Mouse (Mus musculus): ENCODE results near the gene Med12l. TPM values are rescaled to one million over a fixed set of nuclear protein-coding genes. Genes with fewer than 3 reads are reported as not detected.
"Not testable (repeated sequence)": the region's sequence is repeated elsewhere in the genome, so short reads cannot be mapped to it uniquely, and the experiment has no call there.

Med12l gene
- polyA plus RNA-seq, 1 experiment from 2014 or later: 4.4 TPM

DNA sequence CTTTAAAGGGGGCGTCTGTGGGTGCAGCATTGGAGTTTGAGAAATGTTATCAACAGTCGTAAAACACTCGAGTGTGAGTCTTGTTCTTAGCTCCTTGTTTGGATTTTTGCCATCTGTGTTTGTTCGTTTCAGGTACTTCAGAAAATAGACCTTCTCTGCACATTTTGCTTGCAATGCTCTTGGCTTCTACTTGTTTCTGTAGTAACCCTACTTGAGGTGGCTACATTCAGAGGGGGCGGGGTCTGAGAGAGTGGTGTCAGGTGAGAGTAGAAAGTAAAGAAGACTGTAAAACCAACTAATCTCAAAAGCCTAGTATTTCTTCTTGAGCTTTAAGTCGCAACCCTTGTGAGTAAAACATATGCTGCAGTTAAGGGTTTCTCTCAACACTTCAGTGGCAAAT lies 23.1 kb downstream of the Med12l start:
- Histone ChIP-seq H3K9ac (replicated peaks) (no peak overlapping the region), H3K27ac (replicated peaks) (no peak overlapping the region), H3K9me3 (no peaks in the 10 kb centered on the region), H3K4me3 (no peak overlapping the region), H3K4me1 (no peaks in the 10 kb centered on the region), H3K36me3 (no peaks in the 10 kb centered on the region), H3K4me2 (replicated peaks) (no peak overlapping the region), H3K27me3 (no peaks in the 10 kb centered on the region)
- no peak for ATAC-seq (ENCODE audit: low FRiP score, low read depth)
- 94% methylated on average over 6 of the region's 6 CpGs for WGBS

DNA sequence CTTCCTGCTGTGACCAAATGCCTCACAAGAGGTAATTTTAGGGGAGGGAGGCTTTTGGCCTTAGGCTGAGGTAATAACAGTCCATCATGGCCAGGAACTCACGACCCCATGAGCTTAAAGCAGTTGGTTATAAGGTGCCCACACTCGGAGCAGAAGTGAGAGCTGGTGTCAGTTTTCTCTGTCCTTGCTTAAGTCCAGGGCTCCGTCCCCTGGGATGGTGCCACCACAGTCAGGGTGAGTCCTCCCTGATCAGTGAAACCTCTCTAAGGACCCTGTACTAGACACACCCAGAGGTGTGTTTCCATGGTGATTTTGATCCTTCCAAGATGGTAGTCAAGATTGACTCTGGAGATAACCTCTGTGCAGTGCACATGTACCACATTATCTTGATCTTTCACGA lies 25.4 kb downstream of the Med12l start:
- Histone ChIP-seq H3K4me1 (no peaks in the 10 kb centered on the region), H3K4me3 (no peak overlapping the region), H3K36me3 (no peaks in the 10 kb centered on the region), H3K4me2 (replicated peaks) (no peak overlapping the region), H3K27ac (replicated peaks) (no peak overlapping the region), H3K9me3 (no peaks in the 10 kb centered on the region), H3K9ac (replicated peaks) (no peak overlapping the region), H3K27me3 (no peaks in the 10 kb centered on the region)
- ATAC-seq (ENCODE audit: low FRiP score, low read depth): no peak
- WGBS: 79% methylated on average over 4 of the region's 4 CpGs

DNA sequence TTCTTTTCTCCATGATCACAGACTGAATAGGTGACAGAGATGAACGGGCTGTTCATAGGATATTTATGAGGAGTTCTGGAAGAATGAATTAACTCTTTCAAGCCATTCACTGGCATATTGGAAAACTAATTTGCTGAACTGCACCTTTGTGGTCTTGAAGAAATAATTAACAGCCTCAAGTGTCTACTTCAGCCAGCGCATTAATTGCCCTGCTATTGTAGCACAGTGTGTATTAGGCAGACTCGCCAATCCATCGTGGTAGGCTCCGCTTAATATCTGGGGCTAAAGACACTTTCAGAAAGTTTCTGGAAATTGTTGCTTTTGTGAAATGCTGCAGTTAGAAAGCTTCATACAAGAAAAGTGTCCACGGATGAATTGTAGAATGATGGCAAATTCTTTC lies 35.9 kb downstream of the Med12l start:
- Histone ChIP-seq H3K36me3 (no peaks in the 10 kb centered on the region), H3K27ac (replicated peaks) (no peak overlapping the region), H3K9ac (replicated peaks) (no peak overlapping the region), H3K9me3 (no peaks in the 10 kb centered on the region), H3K4me3 (no peak overlapping the region), H3K27me3 (no peaks in the 10 kb centered on the region), H3K4me2 (replicated peaks) (no peak overlapping the region), H3K4me1 (no peaks in the 10 kb centered on the region)
- ATAC-seq (ENCODE audit: low FRiP score, low read depth): no peak
- 87% methylated on average over 6 of the region's 6 CpGs for WGBS

DNA sequence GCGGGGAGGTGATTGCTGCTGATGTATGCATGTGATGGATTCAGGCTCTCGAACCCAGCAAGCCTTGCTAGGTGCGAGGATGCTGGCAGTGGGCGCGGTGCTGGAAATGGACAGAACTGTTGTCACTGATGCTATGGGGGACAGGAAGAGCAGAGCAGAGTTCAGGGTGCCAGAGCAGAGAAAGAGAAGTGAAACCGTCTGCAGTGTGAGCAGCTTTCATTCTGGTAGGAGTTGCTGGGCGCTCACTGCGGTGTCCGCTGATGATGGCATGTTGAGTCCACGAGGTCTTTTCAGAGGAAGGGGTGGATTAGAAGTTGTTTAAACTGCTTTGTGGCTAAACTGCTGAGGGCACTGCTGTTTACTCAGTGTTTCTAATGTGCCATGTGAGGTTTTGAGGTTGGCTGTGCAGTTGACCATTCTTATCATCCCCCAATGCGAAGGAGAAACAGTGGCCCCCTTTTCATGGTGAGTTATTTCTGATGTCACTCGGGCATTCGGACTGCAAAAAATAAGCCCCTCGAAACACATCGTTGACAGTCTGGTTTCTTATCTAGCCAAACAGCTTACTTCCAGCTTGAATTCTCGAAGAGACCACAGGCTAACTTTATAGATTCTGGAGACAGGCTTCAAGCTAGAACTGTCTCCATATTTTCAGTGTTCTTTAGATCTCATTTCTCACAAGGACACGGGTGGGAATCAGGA lies 49.4 kb downstream of the Med12l start:
- Histone ChIP-seq H3K4me3 (no peak overlapping the region), H3K9ac (replicated peaks) (no peak overlapping the region), H3K9me3 (no peaks in the 10 kb centered on the region), H3K4me2 (replicated peaks) (no peak overlapping the region), H3K27me3 (no peaks in the 10 kb centered on the region), H3K36me3 (no peaks in the 10 kb centered on the region), H3K4me1 (no peaks in the 10 kb centered on the region), H3K27ac (replicated peaks) (no peak overlapping the region)
- ATAC-seq (ENCODE audit: low FRiP score, low read depth): no peak
- 82% methylated on average over 17 of the region's 17 CpGs for WGBS

DNA sequence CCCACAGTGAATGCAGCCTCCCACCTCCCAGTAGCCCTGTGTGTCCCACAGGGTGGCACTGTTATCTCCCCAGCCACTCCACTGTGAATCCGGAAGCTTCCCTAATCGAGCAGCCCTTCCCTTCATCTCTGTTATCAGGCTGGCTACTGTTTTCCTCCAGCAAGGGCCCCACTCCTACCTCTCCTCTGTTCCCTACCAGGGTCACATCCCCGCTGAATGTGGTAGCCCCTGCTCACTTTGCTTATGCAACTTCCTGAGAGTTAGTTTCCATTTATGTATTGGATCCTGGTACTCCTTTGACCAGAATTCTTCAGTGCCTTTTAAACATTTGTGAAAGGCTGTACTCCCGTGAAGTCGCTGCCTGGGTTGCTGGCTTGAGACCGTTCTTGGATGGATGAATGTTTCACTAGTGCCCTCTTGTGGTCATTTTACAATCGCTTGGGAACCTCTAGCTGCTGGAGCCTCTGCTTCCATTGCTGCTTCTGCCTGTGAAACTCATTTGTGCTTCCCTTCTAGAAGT lies 53.5 kb downstream of the Med12l start:
- WGBS: 5% methylated on average over 7 of the region's 7 CpGs
- peak overlapping the region; percentile 27 for H3K4me2 ChIP-seq (replicated peaks)

DNA sequence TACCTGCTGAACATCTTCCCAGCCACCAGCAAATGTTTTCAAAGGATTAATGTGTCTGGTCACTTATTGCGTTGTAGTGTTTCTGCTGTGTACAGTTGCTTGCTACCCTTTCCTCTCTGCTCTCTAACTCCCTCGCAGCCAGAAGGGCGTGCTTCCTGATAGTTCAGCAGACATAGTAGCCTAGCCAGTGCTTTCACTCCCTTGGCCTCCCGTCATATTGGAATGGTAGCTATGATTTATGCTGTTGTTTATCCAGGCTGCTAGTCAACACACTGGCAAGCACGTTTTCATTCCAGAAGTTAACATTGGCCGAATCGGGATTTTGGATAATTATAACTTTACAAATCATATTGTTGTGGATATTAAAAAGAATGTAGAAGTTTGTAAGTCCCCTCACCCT lies 54.5 kb downstream of the Med12l start:
- Histone ChIP-seq H3K4me1 (0 out of 2 replicates have a peak, but pooled peaks cover 3% of the 10 kb centered on the region), H3K4me3 (no peak overlapping the region), H3K27me3 (no peaks in the 10 kb centered on the region), H3K9ac (replicated peaks) (no peak overlapping the region), H3K36me3 (no peaks in the 10 kb centered on the region), H3K9me3 (no peaks in the 10 kb centered on the region), H3K27ac (replicated peaks) (no peak overlapping the region), H3K4me2 (replicated peaks) (no peak overlapping the region)
- 92% methylated on average over 7 of the region's 7 CpGs for WGBS
- ATAC-seq (ENCODE audit: low FRiP score, low read depth): no peak

More for the DNA sequence above, 53.5 kb downstream of the Med12l start:
- no peaks in the 10 kb centered on the region for H3K36me3 ChIP-seq
- H3K4me3 ChIP-seq: no peak overlapping the region
- peak; percentile 85 for ATAC-seq (ENCODE audit: low FRiP score, low read depth)
- 0 out of 2 replicates have a peak, but pooled peaks cover 3% of the 10 kb centered on the region for H3K4me1 ChIP-seq
- H3K9me3 ChIP-seq: no peaks in the 10 kb centered on the region
- no peak overlapping the region for H3K9ac ChIP-seq (replicated peaks)
- no peak overlapping the region for H3K27ac ChIP-seq (replicated peaks)
- no peaks in the 10 kb centered on the region for H3K27me3 ChIP-seq

DNA sequence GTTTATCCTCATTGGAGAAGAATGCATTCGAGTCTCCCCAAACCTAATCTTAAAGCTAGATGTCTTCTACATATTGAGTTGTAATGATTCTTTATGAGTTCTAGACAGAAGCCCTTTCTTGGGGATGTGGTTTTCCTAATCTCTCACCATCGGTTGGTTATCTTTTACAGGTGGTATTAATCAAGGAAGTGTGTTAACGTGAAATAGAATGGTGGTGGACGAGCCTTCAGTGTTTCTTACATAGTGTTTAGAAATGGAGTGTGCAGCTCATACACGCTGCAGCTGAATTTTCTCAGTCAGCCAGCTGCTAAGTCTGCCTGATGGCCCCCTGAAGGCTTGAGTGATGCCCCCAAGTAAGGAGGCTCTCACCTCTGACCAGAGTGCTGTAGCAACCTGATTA lies 56.5 kb downstream of the Med12l start:
- Histone ChIP-seq H3K9ac (replicated peaks) (no peak overlapping the region), H3K9me3 (no peaks in the 10 kb centered on the region), H3K36me3 (no peaks in the 10 kb centered on the region), H3K4me3 (no peak overlapping the region), H3K4me2 (replicated peaks) (no peak overlapping the region), H3K27ac (replicated peaks) (no peak overlapping the region), H3K4me1 (0 out of 2 replicates have a peak, but pooled peaks cover 3% of the 10 kb centered on the region), H3K27me3 (no peaks in the 10 kb centered on the region)
- no peak for ATAC-seq (ENCODE audit: low FRiP score, low read depth)
- WGBS: 73% methylated on average over 5 of the region's 5 CpGs

DNA sequence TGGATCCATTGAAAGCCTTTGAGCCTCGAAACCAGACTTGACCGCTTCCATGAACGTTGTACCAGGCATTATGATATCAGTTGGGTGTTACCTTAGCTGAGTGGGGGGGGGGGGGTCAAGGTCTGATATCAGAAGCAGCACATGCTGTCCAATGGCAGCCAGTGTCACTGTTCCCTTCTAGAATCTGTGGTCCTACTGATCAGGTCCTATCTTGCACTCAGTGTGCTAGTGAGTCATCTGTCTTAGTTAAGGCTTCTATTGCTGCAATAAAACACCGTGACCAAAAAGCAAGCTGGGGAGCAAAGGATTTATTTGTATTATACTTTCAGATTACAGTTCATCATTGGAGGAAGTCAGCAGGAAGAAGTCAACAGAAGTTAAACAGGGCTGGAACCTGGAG lies 57.8 kb downstream of the Med12l start:
- Histone ChIP-seq H3K27me3 (no peaks in the 10 kb centered on the region), H3K36me3 (no peaks in the 10 kb centered on the region), H3K9me3 (no peaks in the 10 kb centered on the region), H3K4me2 (replicated peaks) (no peak overlapping the region), H3K4me3 (no peak overlapping the region), H3K9ac (replicated peaks) (no peak overlapping the region), H3K4me1 (0 out of 2 replicates have a peak, but pooled peaks cover 3% of the 10 kb centered on the region), H3K27ac (replicated peaks) (no peak overlapping the region)
- no peak for ATAC-seq (ENCODE audit: low FRiP score, low read depth)
- WGBS: 96% methylated on average over 4 of the region's 4 CpGs

DNA sequence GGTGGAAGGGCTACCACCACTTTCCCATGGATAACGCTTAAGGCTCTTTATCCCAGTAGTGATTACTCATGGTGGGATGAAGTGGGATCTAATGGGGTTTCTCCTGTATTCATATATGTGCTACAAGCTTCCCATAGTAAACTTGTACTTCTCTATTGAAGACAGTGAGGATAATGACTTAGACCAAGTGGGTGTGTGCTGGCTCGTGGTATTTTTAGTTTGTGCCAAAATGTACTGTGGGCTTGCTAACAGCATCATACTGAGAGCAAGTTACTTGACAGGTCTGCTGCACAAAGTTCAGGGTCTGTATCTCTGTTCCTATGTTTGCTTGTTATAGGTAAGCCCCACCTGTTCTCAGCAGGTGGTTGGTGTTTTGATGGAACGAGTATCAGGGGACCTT lies 60.3 kb downstream of the Med12l start:
- H3K36me3 ChIP-seq: no peaks in the 10 kb centered on the region
- no peak overlapping the region for H3K4me3 ChIP-seq
- H3K9ac ChIP-seq (replicated peaks): no peak overlapping the region
- H3K4me2 ChIP-seq (replicated peaks): no peak overlapping the region
- H3K27me3 ChIP-seq: no peaks in the 10 kb centered on the region
- H3K27ac ChIP-seq (replicated peaks): no peak overlapping the region
- ATAC-seq (ENCODE audit: low FRiP score, low read depth): no peak
- H3K4me1 ChIP-seq: 0 out of 2 replicates have a peak, but pooled peaks cover 3% of the 10 kb centered on the region
- H3K9me3 ChIP-seq: no peaks in the 10 kb centered on the region
- 83% methylated on average over 3 of the region's 3 CpGs for WGBS

DNA sequence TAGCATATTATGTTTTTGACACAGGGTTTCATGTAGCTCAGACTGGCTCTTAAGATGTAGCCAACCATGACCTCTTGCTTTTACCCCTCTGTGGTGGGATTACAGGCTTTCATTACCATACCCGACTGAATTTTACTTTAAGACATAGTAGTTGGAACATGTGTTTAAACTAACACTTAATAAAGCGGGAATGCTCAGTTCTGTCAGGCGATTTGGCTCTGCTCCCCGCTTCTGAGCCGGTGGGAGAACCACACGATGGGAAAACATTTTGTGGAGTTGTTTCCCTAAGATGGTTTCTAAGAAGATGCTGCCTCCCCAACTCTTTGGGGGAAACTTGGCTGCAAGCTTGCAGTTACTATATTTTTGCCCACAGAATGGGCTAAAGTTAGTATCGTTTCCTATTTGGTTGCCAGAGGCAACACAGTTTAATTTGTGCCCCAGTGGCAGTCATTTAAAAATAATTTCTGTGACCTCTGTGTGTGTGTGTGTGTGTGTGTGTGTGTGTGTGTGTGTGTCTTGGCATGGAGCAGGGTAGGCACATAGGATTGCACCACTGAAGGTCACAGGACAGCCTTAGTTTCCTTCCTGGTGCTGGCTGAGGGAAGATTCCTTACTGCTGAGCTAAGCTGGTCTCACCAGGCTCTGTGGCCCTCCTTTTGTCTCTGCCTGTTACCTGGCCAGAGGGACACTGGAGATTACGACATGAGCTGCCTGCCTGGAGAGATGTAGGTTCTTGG lies 61.1 kb downstream of the Med12l start:
- ATAC-seq (ENCODE audit: low FRiP score, low read depth): no peak
- no peak overlapping the region for H3K9ac ChIP-seq (replicated peaks)
- no peak overlapping the region for H3K4me3 ChIP-seq
- 0 out of 2 replicates have a peak, but pooled peaks cover 3% of the 10 kb centered on the region for H3K4me1 ChIP-seq
- no peak overlapping the region for H3K27ac ChIP-seq (replicated peaks)
- no peaks in the 10 kb centered on the region for H3K36me3 ChIP-seq
- no peak overlapping the region for H3K4me2 ChIP-seq (replicated peaks)
- WGBS: 77% methylated on average over 8 of the region's 8 CpGs
- H3K27me3 ChIP-seq: no peaks in the 10 kb centered on the region
- no peaks in the 10 kb centered on the region for H3K9me3 ChIP-seq

DNA sequence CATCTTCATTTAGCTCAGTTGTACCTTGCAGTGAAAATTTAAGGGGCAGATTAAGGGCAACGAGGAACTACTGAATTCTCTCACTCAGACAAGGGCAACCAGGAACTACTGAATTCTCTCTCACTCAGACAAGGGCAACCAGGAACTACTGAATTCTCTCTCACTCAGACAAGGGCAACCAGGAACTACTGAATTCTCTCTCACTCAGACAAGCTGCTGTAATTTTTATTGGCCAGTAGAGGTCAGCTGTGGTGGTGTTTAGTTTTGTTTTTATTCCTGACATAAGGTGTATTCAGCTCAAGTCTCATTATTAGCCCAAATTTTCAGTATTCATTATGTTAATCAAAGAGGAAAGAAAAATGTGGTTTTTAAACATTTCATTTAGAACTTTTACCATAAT lies 63.4 kb downstream of the Med12l start:
- not testable (repeated sequence) for ATAC-seq (ENCODE audit: low FRiP score, low read depth)

DNA sequence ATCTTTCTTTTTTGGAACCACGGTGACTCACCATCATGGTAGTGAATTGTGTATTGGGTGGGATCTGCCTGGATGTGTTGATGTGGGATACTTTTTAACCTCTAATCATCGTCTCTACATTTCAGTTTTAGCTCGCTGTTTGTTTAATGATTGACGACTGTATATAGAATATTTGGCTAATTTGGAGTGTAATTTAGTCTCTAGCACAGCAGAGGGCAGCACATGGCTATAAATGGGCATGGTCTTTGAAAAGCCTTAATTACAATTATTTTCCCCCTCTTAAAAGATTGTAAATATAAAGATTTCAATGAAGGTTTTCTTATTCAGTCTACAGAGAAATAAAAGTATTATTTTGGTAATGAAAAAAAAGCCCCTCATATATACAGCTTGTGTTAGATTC lies 71.7 kb downstream of the Med12l start:
- Histone ChIP-seq H3K27ac (replicated peaks) (no peak overlapping the region), H3K4me1 (peaks cover 3% of the 10 kb centered on the region; the same call in 1 of the 2 replicates), H3K27me3 (no peaks in the 10 kb centered on the region), H3K4me3 (no peak overlapping the region), H3K36me3 (no peaks in the 10 kb centered on the region), H3K9me3 (no peaks in the 10 kb centered on the region), H3K9ac (replicated peaks) (no peak overlapping the region), H3K4me2 (replicated peaks) (no peak overlapping the region)
- ATAC-seq (ENCODE audit: low FRiP score, low read depth): no peak
- WGBS: 70% methylated on average over 4 of the region's 4 CpGs

More for the DNA sequence above, 63.4 kb downstream of the Med12l start:
- H3K9ac ChIP-seq (replicated peaks); H3K9me3 ChIP-seq; H3K27ac ChIP-seq (replicated peaks); H3K4me1 ChIP-seq; H3K27me3 ChIP-seq; H3K4me2 ChIP-seq (replicated peaks); H3K36me3 ChIP-seq; H3K4me3 ChIP-seq: not testable (repeated sequence)
- 89% methylated on average over 1 of the region's 1 CpGs for WGBS
